Mouse (Mus musculus) left cerebral cortex, postnatal 36 days (tissue): ENCODE results near the gene Borcs6. TPM values are rescaled to one million over a fixed set of nuclear protein-coding genes. Genes with fewer than 3 reads are reported as not detected.
A peak's percentile ranks its signal among the peaks of the same experiment; 100 is the strongest.

Source experiments
- DNase-seq, 2 experiments: peaks; one replicate each; pipeline ENCODE4 v3.0.0; 2021 to 2022; ENCODE audit warnings: low spot score in 2 of 2, mixed read lengths in 1 of 2
- intact Hi-C: fragments of 180-260 bp; cut with DNase I; formaldehyde crosslinking; loops from one replicate; pipeline ENCODE4 v1.15.1; 2025
- total RNA-seq, 2 experiments: library from RNA; stranded (reverse); gene quantifications; 2 replicates each; pipeline ENCODE4 v1.2.3; 2021

Gene Borcs6
- total RNA-seq, 2 experiments from 2014 or later: 30.7 to 38.4 TPM

DNA sequence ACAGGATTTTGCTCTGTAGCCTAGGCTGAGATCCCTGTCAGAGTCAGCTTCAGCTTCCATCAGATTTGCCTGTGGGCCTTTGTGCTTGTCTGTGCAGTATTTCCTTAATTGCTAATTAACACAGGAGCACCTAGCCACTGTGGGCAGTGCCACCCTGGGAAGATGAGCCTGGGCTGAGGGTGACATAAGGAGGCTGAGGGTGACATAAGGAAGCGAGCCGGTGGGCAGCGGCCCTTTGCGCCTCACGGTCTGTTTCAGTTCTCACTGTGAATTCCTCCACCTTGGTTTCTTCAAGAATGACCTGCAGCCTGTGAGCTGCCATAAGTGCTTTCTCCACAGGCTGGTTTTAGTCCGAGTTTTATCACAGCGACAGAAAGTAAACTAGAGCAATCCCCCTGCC is 22.1 kb downstream of the Borcs6 start:
- no peak for DNase-seq
- intact Hi-C loops: no loop called here

DNA sequence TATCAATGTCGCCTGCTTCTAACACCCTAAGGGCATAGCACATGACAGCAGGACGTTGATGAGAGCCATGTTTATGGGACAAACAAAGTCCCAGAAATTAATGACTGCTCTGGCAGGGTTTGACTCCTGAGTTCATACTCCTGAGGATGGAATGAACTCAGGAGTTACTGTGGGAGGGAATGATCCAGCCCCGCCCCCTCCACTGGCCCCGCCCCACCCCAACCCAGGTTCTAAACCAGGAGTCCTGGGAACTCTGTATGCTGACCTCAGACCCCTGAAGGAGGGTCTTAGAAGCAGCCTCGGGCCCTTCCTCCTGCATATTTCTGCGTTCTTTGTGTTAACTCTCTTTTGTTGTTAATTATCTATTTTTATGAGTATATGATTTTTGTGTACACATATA is 26.1 kb downstream of the Borcs6 start:
- no peak for DNase-seq
- intact Hi-C loops: loop anchor here (5.0 kb wide), 1 partner anchor 37 kb away; the partner anchor contains the start of genes 9130213A22Rik and Hes7

- intact Hi-C loops: loop anchor here (5.0 kb wide), 1 partner anchor 36 kb away; the partner anchor contains the start of genes 9130213A22Rik and Hes7
- DNase-seq: peak; percentile 55 to 75
Observed at GRCm38 (mm10) chr11:69086390-69086789, 26.9 kb downstream of the Borcs6 start.

- peak; percentile 55 to 61 for DNase-seq
- intact Hi-C loops: loop anchor here (5.0 kb wide), 1 partner anchor 35 kb away; the partner anchor contains the start of genes 9130213A22Rik and Hes7
Observed at GRCm38 (mm10) chr11:69087082-69087481, 27.6 kb downstream of the Borcs6 start.

DNA sequence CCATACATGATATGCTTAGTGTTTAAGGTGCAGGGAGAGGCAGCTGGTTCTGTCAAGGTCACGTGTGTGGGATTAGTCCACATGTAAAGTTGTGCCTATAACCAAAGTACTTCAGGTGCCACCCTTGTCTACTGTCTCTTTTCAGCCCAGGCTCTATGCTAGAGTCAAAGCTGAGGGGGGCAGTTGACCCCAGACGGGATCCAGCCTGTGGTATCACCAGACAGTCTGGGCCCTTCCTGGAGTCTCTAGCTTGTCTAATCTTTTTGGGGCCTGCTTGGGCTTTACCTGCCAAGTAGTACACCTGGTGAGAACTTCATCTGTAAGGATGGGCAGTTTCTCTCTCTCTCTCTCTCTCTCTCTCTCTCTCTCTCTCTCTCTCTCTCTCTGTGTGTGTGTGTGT is 28.1 kb downstream of the Borcs6 start:
- intact Hi-C loops: loop anchor here (5.0 kb wide), 1 partner anchor 35 kb away; the partner anchor contains the start of genes 9130213A22Rik and Hes7
- DNase-seq: no peak

DNA sequence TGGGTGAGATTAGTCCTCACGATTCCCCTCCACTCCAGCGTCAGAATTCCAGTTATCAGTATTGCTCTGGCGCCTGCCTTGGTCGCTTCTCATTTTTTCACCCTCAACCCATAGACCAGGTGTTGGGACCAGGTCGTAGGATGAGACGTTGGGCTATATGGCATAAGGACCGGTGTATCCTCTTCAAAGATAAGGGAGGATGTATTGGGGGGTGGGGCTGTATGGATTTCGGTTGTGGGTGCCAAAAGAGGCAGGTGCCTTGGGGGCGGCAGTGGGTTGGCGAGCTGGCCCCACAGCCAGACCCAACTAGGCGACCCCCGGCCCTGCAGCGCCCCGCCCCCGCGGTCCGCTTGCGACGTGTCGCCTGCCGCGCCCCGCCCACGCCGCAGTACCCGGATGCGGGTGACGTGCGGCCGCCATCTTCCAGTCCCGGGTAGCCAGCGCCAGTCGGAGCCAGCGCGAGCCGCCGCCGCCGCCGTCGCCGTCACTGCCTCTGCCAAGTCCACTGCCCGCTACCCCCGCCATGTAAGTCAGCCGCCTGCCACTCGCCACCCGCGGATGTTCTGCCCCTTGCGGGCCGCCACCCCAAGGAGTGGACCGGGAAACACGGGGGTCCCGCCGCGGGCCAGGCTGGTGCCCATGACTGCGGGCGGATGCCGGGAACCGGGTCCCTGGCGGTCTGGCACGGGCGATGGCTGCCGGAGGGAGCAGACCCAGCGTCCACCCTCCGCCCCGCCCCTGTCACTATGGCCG is 28.8 kb downstream of the Borcs6 start, which contains the start of gene Vamp2:
Gene Vamp2 (plus strand): TSS at position 388 of the 753 bp plus-strand sequence.
- intact Hi-C loops: loop anchor here (2.0 to 5.0 kb wide), 2 partner anchors 15 to 34 kb away; partner anchors contain the start of genes 9130213A22Rik and Hes7
- DNase-seq: peak; percentile 93 to 96

DNA sequence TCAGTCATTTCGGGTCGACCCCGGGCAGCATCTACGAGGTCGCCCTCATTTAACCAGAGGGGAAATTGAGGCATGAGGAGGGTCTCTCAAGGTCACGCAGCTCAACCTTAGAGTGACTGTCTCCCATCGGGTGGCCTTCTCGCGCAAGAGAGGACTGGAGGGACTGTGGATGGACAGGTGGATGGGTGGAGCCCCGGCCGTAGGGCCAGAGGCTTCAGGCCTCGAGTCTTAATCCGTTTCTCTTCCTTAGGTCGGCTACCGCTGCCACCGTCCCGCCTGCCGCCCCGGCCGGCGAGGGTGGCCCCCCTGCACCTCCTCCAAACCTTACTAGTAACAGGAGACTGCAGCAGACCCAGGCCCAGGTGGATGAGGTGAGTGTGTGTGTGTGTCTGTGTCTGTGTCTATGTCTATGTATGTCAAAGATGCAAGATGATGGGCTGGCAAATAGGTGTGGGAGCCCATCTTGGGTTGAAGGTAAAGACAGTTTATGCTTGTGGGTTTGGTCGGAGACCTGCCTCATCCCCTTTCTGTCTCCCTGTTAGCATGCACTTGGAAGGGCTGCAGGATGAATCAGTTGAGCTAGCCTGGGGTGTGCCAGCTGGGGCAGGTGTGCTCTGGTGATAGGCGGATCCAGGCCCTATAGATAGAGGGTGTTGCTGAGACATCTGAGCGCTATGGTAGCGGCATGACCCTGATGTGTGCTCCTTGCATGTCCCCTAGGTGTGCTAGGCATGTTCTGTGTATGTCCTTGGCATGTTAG is 29.5 kb downstream of the Borcs6 start:
- intact Hi-C loops: loop anchor here (2.0 to 5.0 kb wide), 2 partner anchors 16 to 33 kb away; partner anchors contain the start of genes 9130213A22Rik and Hes7
- peak in 1 of 2 experiments; percentile 11 for DNase-seq

- intact Hi-C loops: loop anchor here (2.0 to 10.0 kb wide), 3 partner anchors 17 to 325 kb away; partner anchors contain the start of genes 9130213A22Rik, Hes7 and Kdm6b
- DNase-seq: peak in 1 of 2 experiments; percentile 15
Observed at GRCm38 (mm10) chr11:69089616-69090290, 30.2 kb downstream of the Borcs6 start.

GRCm38 (mm10) chr11:69090367-69090766 is 30.9 kb downstream of the Borcs6 start:
- intact Hi-C loops: loop anchor here (10.0 kb wide), 1 partner anchor 324 kb away; the partner anchor contains the start of gene Kdm6b

GRCm38 (mm10) chr11:69091566-69092385 is 32.3 kb downstream of the Borcs6 start:
- intact Hi-C loops: loop anchor here (10.0 kb wide), 1 partner anchor 323 kb away; the partner anchor contains the start of gene Kdm6b
- DNase-seq: no peak

More at GRCm38 (mm10) chr11:69090367-69090766, 30.9 kb downstream of the Borcs6 start:
- no peak for DNase-seq

GRCm38 (mm10) chr11:69092386-69092751 is 32.9 kb downstream of the Borcs6 start:
- DNase-seq: peak; percentile 77
- intact Hi-C loops: loop anchor here (10.0 kb wide), 1 partner anchor 322 kb away; the partner anchor contains the start of gene Kdm6b

GRCm38 (mm10) chr11:69092871-69093270 is 33.4 kb downstream of the Borcs6 start:
- intact Hi-C loops: loop anchor here (10.0 kb wide), 1 partner anchor 322 kb away; the partner anchor contains the start of gene Kdm6b
- DNase-seq: no peak

GRCm38 (mm10) chr11:69093856-69094255 is 34.3 kb downstream of the Borcs6 start:
- DNase-seq: peak in 1 of 2 experiments; percentile 7
- intact Hi-C loops: loop anchor here (10.0 kb wide), 1 partner anchor 321 kb away; the partner anchor contains the start of gene Kdm6b

DNA sequence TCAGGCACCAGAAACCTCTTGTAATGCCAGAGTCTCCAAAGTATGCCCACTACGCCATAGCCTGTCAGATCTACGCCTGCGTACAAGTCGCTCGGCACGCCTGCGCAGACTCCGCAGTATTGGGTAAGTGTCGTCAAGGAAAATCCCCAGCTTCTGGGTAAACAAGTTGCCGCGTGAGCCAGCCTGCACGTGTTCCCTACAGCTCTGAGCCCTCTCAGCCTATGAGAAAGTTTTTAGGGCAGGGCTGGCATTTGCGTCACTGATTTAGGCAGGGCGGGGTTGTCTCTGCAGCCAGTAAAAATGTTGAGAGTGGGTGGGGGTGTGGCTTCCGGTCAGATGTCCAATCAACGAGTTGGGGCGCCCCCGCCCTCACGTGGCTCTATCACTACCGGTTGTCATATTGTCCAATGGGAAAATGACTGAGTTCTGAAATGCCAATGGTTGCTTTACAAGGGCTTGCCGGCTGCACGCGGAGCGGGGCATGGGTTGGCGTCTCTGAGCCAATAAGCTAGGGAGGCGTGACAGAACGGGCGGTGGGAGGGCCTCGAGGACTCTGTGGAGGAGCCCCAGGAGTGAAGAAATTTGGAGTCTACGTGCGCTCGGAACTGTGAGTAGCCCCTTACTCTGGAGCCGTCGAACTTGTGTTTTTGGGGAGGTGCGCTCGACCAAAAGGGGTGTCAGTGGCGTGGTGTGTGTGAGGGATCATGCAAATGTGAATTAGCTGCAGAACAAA is 35.3 kb downstream of the Borcs6 start, which contains the start of gene Per1:
Gene Per1 (plus strand): TSS at position 521 of the 733 bp plus-strand sequence.
- peak; percentile 100 for DNase-seq
- intact Hi-C loops: loop anchor here (5.0 to 10.0 kb wide), 3 partner anchors 33 to 320 kb away; partner anchors contain the start of genes Chd3 and Kdm6b

DNA sequence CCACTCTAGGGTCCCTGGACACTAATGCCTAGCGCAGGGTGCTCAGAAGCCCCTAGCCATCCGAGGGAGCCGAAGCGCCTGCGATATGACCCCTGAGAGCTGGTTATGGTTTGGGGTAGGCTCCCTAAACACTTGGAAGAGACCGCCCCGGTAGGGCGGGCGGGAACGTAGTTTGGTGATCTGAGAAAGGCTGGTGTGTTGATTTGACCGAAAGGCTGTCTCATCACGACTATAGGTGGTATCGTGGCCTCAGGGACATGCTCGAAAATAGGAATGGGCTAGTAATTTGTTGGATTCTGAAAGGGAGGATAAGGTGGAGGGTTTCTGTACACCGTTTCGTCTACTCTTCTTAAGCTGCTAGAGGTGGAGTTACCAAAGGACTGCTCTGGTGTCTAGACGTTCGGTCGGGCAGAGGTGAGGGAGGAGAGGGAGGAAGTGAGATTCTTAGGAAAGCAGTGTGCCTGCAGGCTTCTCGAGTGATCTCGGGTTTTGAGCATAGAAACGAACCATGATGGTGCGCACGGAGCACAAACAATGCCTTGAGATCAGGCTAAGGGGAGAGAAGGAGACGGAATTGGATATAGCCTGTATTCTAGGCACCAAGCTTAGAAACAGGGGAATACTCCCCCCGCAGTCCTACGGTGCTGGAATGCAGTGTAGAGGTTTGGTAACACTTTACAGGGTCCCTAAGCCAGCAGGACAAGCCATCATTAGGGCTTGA is 36.2 kb downstream of the Borcs6 start:
- intact Hi-C loops: loop anchor here (5.0 to 10.0 kb wide), 3 partner anchors 33 to 319 kb away; partner anchors contain the start of genes Chd3 and Kdm6b

DNA sequence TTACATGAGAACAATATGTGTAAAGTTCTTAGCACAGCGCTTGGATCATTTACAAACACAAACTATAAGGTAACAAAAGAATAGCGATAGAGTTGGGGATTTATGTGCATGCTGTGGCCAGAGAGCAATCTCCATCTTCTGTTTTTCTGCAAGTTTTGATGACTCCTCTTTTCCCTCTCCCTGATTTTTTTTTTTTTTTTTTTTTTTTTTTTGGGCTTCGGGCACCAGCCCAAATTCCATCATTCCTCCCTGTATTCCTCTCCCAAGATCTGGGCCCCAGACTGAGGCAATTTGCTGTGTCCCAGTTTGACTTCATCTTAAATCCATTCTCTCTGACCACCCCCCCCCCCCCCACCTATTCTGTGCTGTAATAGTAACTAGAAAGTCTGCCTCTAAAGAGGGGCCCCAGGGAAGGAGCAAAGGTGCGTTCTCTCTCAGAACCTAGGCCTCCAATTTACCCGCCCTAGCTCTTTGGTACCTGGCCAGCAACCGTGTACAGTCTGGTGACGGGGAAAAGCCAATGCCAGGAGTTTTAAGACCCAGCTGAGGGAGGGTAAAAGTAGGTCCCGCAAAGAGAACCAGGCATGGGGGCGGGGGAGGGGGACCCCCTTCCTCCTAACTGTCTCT is 37.0 kb downstream of the Borcs6 start:
- DNase-seq: no peak
- intact Hi-C loops: loop anchor here (5.0 to 10.0 kb wide), 3 partner anchors 34 to 318 kb away; partner anchors contain the start of genes Chd3 and Kdm6b

More for the DNA sequence above, 36.2 kb downstream of the Borcs6 start:
- peak in 1 of 2 experiments; percentile 21 for DNase-seq
